Mouse (Mus musculus) kidney, postnatal 14 days (tissue): ENCODE measurements at regions not wholly inside any gene's neighbourhood (a gene's known extent, or its start where the extent isn't known, plus 50 kb on each side); places are given as distances from the start of the nearest gene placed in this dataset.

Source experiments
- DNase-seq: peaks from one replicate; pipeline ENCODE4 v3.0.0; 2022; ENCODE audit warnings: mixed read lengths

- DNase-seq: no peak
Observed at GRCm38 (mm10) chr9:69658276-69658675, 102.5 kb downstream of the Foxb1 start.

GRCm38 (mm10) chr9:69656053-69656452, 104.7 kb downstream of the Foxb1 start:
- DNase-seq: no peak

GRCm38 (mm10) chr9:69652106-69652505, 108.6 kb downstream of the Foxb1 start:
- no peak for DNase-seq

GRCm38 (mm10) chr9:69651608-69652007, 109.1 kb downstream of the Foxb1 start:
- no peak for DNase-seq

GRCm38 (mm10) chr9:69642591-69642990, 118.1 kb downstream of the Foxb1 start:
- no peak for DNase-seq

GRCm38 (mm10) chr9:69623312-69623711, 137.4 kb downstream of the Foxb1 start:
- peak; percentile 67 for DNase-seq

- DNase-seq: no peak
Observed at GRCm38 (mm10) chr9:69621006-69621405, 139.7 kb downstream of the Foxb1 start.

GRCm38 (mm10) chr9:69617328-69617727, 143.4 kb downstream of the Foxb1 start:
- no peak for DNase-seq

- DNase-seq: no peak
Observed at GRCm38 (mm10) chr9:69597472-69597871, 144.1 kb downstream of the Anxa2 start.

- DNase-seq: no peak
Observed at GRCm38 (mm10) chr9:69592329-69593062, 139.1 kb downstream of the Anxa2 start.

GRCm38 (mm10) chr9:69588846-69589245, 135.4 kb downstream of the Anxa2 start:
- no peak for DNase-seq

- peak; percentile 29 for DNase-seq
Observed at GRCm38 (mm10) chr9:69587096-69587495, 133.7 kb downstream of the Anxa2 start.

GRCm38 (mm10) chr9:69581236-69581635, 127.8 kb downstream of the Anxa2 start:
- DNase-seq: no peak

- no peak for DNase-seq
Observed at GRCm38 (mm10) chr9:69577661-69578405, 124.4 kb downstream of the Anxa2 start.

GRCm38 (mm10) chr9:69575386-69575785, 122.0 kb downstream of the Anxa2 start:
- DNase-seq: no peak

- DNase-seq: peak; percentile 1
Observed at GRCm38 (mm10) chr9:69568631-69569230, 115.3 kb downstream of the Anxa2 start.

GRCm38 (mm10) chr9:69568222-69568621, 114.8 kb downstream of the Anxa2 start:
- no peak for DNase-seq

GRCm38 (mm10) chr9:69566996-69567395, 113.6 kb downstream of the Anxa2 start:
- DNase-seq: peak; percentile 27

- DNase-seq: peak; percentile 2
Observed at GRCm38 (mm10) chr9:69543241-69543640, 89.8 kb downstream of the Anxa2 start.
